Mouse (Mus musculus): ENCODE data around the gene Plk5.
A peak's percentile ranks its signal among the peaks of the same experiment; 100 is the strongest.

Plk5 gene

GRCm38 (mm10) chr10:80356001-80356682 lies at the start of gene Plk5:
Plk5 (plus strand) TSS chr10:80356459.
- DNase-seq = peak; percentile 71

- no peak for DNase-seq
Measured at GRCm38 (mm10) chr10:80311560-80311959, 44.7 kb upstream of the Plk5 start.

GRCm38 (mm10) chr10:80312586-80313504 lies 43.4 kb upstream of the Plk5 start:
- DNase-seq = no peak

- no peak for DNase-seq
Measured at GRCm38 (mm10) chr10:80313627-80314201, 42.5 kb upstream of the Plk5 start.

GRCm38 (mm10) chr10:80314494-80315001 lies 41.7 kb upstream of the Plk5 start:
- DNase-seq = no peak

- DNase-seq = no peak
Measured at GRCm38 (mm10) chr10:80315315-80315714, 40.9 kb upstream of the Plk5 start.

GRCm38 (mm10) chr10:80316359-80316781 lies 39.9 kb upstream of the Plk5 start:
- no peak for DNase-seq

- no peak for DNase-seq
Measured at GRCm38 (mm10) chr10:80317011-80317410, 39.2 kb upstream of the Plk5 start.

GRCm38 (mm10) chr10:80320340-80320760 lies 35.9 kb upstream of the Plk5 start, which contains the start of gene 2310011J03Rik:
2310011J03Rik (minus strand) TSS chr10:80320537.
- DNase-seq = peak; percentile 84

- no peak for DNase-seq
Measured at GRCm38 (mm10) chr10:80321014-80321669, 35.1 kb upstream of the Plk5 start.

GRCm38 (mm10) chr10:80321670-80322581 lies 34.3 kb upstream of the Plk5 start:
- DNase-seq = no peak

GRCm38 (mm10) chr10:80322811-80323211 lies 33.4 kb upstream of the Plk5 start:
- DNase-seq = no peak

- DNase-seq = peak; percentile 75
Measured at GRCm38 (mm10) chr10:80323261-80324119, 32.8 kb upstream of the Plk5 start.

GRCm38 (mm10) chr10:80324120-80325037 lies 31.9 kb upstream of the Plk5 start:
- no peak for DNase-seq

GRCm38 (mm10) chr10:80325045-80325444 lies 31.2 kb upstream of the Plk5 start:
- DNase-seq = no peak

GRCm38 (mm10) chr10:80329273-80330081 lies 26.8 kb upstream of the Plk5 start, which contains the start of the genes Pcsk4 and Reep6:
Pcsk4 (minus strand) TSS chr10:80329498.
Reep6 (plus strand) TSS chr10:80329953.
- peak; percentile 97 for DNase-seq

- no peak for DNase-seq
Measured at GRCm38 (mm10) chr10:80330084-80330483, 26.2 kb upstream of the Plk5 start.

GRCm38 (mm10) chr10:80330888-80331287 lies 25.4 kb upstream of the Plk5 start:
- DNase-seq = no peak
